Mouse (Mus musculus) activated CD4-positive, CD25-positive, alpha-beta regulatory T cell (primary cell): ENCODE data around the gene Csl. TPM values are rescaled to one million over a fixed set of nuclear protein-coding genes. Genes with fewer than 3 reads are reported as not detected.

ENCODE experiments used
- polyA plus RNA-seq, 2 experiments: library from polyadenylated mRNA; unstranded; fragments of 100-300 nt; shearing (Covaris generic); gene quantifications; one replicate each; pipeline ENCODE4 v1.2.1; 2017

The Csl gene
- polyA plus RNA-seq: under 1 TPM in 1 of 2 experiments, not detected in 1; 0.08 TPM

GRCm38 (mm10) chr10:99759558-99759957, at the start of gene Csl:
Gene Csl, minus strand, starts transcription at chr10:99759658.

